ENCODE assay signal across 18 mouse cellular contexts in the genomic region with DNA sequence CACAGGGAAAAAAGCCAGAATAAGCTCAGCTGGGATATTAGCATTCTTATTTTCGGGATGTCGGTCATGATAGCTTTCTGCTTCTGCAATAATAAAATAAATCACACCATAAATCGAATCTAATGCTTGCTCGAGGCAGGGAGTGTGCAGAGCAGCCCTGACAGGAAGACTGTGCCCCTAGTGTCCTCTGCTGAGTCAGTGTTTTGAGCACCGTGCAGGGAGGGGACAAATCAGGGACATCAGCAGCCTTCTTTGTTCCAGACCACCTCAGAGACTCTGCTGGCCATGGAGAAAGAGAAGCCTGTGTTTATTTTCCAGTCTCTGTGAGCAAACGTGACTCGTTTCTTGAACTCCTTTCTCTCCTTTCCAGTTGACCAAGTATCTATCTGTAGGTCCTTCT.
DNase-seq lines count a peak whose midpoint lies in the region; ATAC-seq lines count a peak whose summit lies in the region.
"Had no signal": no experiment of that assay in that cellular context is flagged by ENCODE, and none has a peak within 500 bp of the region (broad histone marks: within the 10 kb centered on the region; RNA-seq: fewer than 3 reads in every experiment).

No protein-coding gene starts in this region.

- H3K4me3 ChIP-seq in heart, embryonic 11.5 days (ENCODE audit: low read depth, low read length), result no peak overlapping the region
- no peak overlapping the region for H3K4me3 ChIP-seq in hindbrain, embryonic 10.5 days
- no peak overlapping the region for H3K4me3 ChIP-seq in hindbrain, embryonic 14.5 days (replicated peaks; ENCODE audit: low read length)
- no peak overlapping the region for H3K4me3 ChIP-seq in neural tube, embryonic 12.5 days
- H3K4me3 ChIP-seq: embryonic facial prominence, embryonic 13.5 days; forebrain, embryonic 10.5 days; intestine, embryonic 15.5 days had no signal

- peaks cover 6% of the 10 kb centered on the region; the same call in 1 of the 2 replicates for H3K4me1 ChIP-seq in heart, embryonic 11.5 days (ENCODE audit: control insufficient read depth, insufficient read depth, low read length)
- peaks cover 13% of the 10 kb centered on the region for H3K4me1 ChIP-seq in hindbrain, embryonic 10.5 days (replicated peaks)
- H3K4me1 ChIP-seq in hindbrain, embryonic 14.5 days (replicated peaks; ENCODE audit: control insufficient read depth, insufficient read depth, low read length), result peaks cover 33% of the 10 kb centered on the region
- peaks cover 15% of the 10 kb centered on the region; the same call in 1 of the 2 replicates for H3K4me1 ChIP-seq in neural tube, embryonic 12.5 days
- H3K4me1 ChIP-seq: embryonic facial prominence, embryonic 13.5 days; intestine, embryonic 15.5 days had no signal

- no peaks in the 10 kb centered on the region for H3K27me3 ChIP-seq in heart, embryonic 11.5 days (ENCODE audit: control insufficient read depth, insufficient read depth, low read length)
- no peaks in the 10 kb centered on the region for H3K27me3 ChIP-seq in hindbrain, embryonic 10.5 days (ENCODE audit: insufficient read depth, poor library complexity, severe bottlenecking)
- H3K27me3 ChIP-seq in hindbrain, embryonic 14.5 days (ENCODE audit: control insufficient read depth, insufficient read depth, low read length), result no peaks in the 10 kb centered on the region
- H3K27me3 ChIP-seq in neural tube, embryonic 12.5 days (replicated peaks), result no peaks in the 10 kb centered on the region
- H3K27me3 ChIP-seq: embryonic facial prominence, embryonic 13.5 days; intestine, embryonic 15.5 days had no signal

- ATAC-seq in heart, embryonic 11.5 days (replicated peaks; ENCODE audit: insufficient number of reproducible peaks, low FRiP score, low TSS enrichment), result no peak
- ATAC-seq in hindbrain, embryonic 14.5 days (ENCODE audit: low FRiP score), result peak; percentile 61; the same call in 1 of the 2 replicates
- ATAC-seq in neural tube, embryonic 12.5 days (ENCODE audit: low FRiP score, low read depth), result peak; percentile 86
- ATAC-seq: intestine, embryonic 15.5 days had no signal

- 47% methylated on average over 7 of the region's 7 CpGs for WGBS in heart, embryonic 11.5 days (ENCODE audit: insufficient replicate concordance)
- WGBS in hindbrain, embryonic 10.5 days, result 53% methylated on average over 7 of the region's 7 CpGs
- WGBS in hindbrain, embryonic 14.5 days, result 28% methylated on average over 7 of the region's 7 CpGs
- WGBS in neural tube, embryonic 12.5 days, result 27% methylated on average over 7 of the region's 7 CpGs

- H3K36me3 ChIP-seq in heart, embryonic 11.5 days (ENCODE audit: control insufficient read depth, insufficient read depth, low read length), result no peaks in the 10 kb centered on the region
- no peaks in the 10 kb centered on the region for H3K36me3 ChIP-seq in hindbrain, embryonic 10.5 days
- no peaks in the 10 kb centered on the region for H3K36me3 ChIP-seq in hindbrain, embryonic 14.5 days (replicated peaks; ENCODE audit: control insufficient read depth, insufficient read depth)
- H3K36me3 ChIP-seq in neural tube, embryonic 12.5 days, result no peaks in the 10 kb centered on the region
- H3K36me3 ChIP-seq: embryonic facial prominence, embryonic 13.5 days; forebrain, embryonic 10.5 days; G1E; intestine, embryonic 15.5 days had no signal

- H3K9me3 ChIP-seq in heart, embryonic 11.5 days (replicated peaks; ENCODE audit: control insufficient read depth, low read length), result no peaks in the 10 kb centered on the region
- no peaks in the 10 kb centered on the region for H3K9me3 ChIP-seq in hindbrain, embryonic 10.5 days
- no peaks in the 10 kb centered on the region for H3K9me3 ChIP-seq in hindbrain, embryonic 14.5 days (ENCODE audit: control insufficient read depth, low read length)
- H3K9me3 ChIP-seq in neural tube, embryonic 12.5 days, result no peaks in the 10 kb centered on the region
- H3K9me3 ChIP-seq: embryonic facial prominence, embryonic 13.5 days; forebrain, embryonic 10.5 days; intestine, embryonic 15.5 days had no signal

- intact Hi-C loops in heart, postnatal 25 days (cut with DNase I), result no loop called here

- no peak overlapping the region for H3K4me2 ChIP-seq in heart, embryonic 11.5 days
- H3K4me2 ChIP-seq in hindbrain, embryonic 14.5 days (replicated peaks), result 0 out of 2 replicates have a peak overlapping the region, but pooled peaks have one; percentile 13
- H3K4me2 ChIP-seq in neural tube, embryonic 12.5 days (replicated peaks), result no peak overlapping the region; the same call in 1 of the 2 replicates
- H3K4me2 ChIP-seq: embryonic facial prominence, embryonic 13.5 days; intestine, embryonic 15.5 days had no signal

- no peak for DNase-seq in heart, postnatal 25 days (ENCODE audit: low spot score)
- no peak for DNase-seq in hindbrain, embryonic 10.5 days (ENCODE audit: low spot score)
- DNase-seq in hindbrain, embryonic 14.5 days (ENCODE audit: low spot score), result peak; percentile 42
- no peak for DNase-seq in c-Kit-positive CD71-positive TER-119-positive erythroid progenitor cells, embryonic 14.5 days (ENCODE audit: low spot score)
- DNase-seq in left cerebral cortex, adult 8-10 months (ENCODE audit: low spot score in 2 of 2), result no peak
- DNase-seq: adrenal gland, postnatal 10 days; cerebellum, postnatal 14 days; liver; lung, adult 18-20 months; lung, postnatal 4 days; right cerebral cortex, postnatal 14 days; thymus, adult 18-20 months had no signal

- peak overlapping the region; percentile 10; the same call in 1 of the 2 replicates for H3K9ac ChIP-seq in heart, embryonic 11.5 days (ENCODE audit: low read depth, low read length)
- H3K9ac ChIP-seq in hindbrain, embryonic 14.5 days, result peak overlapping the region; percentile 45
- no peak overlapping the region for H3K9ac ChIP-seq in neural tube, embryonic 12.5 days
- H3K9ac ChIP-seq: embryonic facial prominence, embryonic 13.5 days; intestine, embryonic 15.5 days had no signal

- no peak overlapping the region for H3K27ac ChIP-seq in heart, embryonic 11.5 days (ENCODE audit: low read depth, low read length)
- peak overlapping the region; percentile 16; the same call in 1 of the 2 replicates for H3K27ac ChIP-seq in hindbrain, embryonic 10.5 days
- H3K27ac ChIP-seq in hindbrain, embryonic 14.5 days, result peak overlapping the region; percentile 81
- H3K27ac ChIP-seq in neural tube, embryonic 12.5 days, result peak overlapping the region; percentile 58; the same call in 1 of the 2 replicates
- H3K27ac ChIP-seq: embryonic facial prominence, embryonic 13.5 days; forebrain, embryonic 10.5 days; intestine, embryonic 15.5 days had no signal
